Mouse (Mus musculus) heart, postnatal 0 days (tissue): ENCODE results near the gene Sync.

Source experiments
- CTCF ChIP-seq: IDR thresholded peaks from 2 replicates; pipeline ENCODE4 v1.5.1; 2016; ENCODE audit warnings: antibody characterized with exemption, control low read depth, low read depth
- EP300 ChIP-seq: IDR thresholded peaks from 2 replicates; pipeline ENCODE4 v1.6.1; 2016; ENCODE audit warnings: antibody characterized with exemption, low read depth

DNA sequence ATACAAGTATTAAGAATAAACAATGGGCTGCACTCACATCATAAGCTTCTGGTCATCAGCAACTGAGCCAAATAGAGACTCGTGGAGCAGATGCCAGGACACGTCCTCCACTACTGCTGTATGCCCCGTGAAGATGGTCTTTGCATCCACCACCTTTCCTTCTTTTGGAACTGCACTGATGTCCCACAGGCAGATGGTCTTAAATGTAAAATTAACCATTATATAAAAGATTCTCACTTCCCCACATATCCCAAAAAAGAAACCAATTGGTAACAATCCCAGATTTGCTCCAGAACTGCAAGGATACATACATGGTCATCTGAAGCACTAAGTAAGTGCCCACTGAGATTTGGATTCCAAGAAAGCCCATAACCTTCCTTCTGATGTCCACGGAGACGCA lies 34.6 kb downstream of the Sync start:
- TF ChIP-seq CTCF (no peak), EP300 (no peak)
